Mouse (Mus musculus) kidney, embryonic 16.5 days (tissue): ENCODE measurements around the gene Arhgef10l. TPM values are rescaled to one million over a fixed set of nuclear protein-coding genes. Genes with fewer than 3 reads are reported as not detected.

Experiments used
- ATAC-seq: fragments of 200-750 bp; cut with Nextera tagmentation; 2 replicates; pipeline ENCODE4 v1.8.0; 2017; ENCODE audit warnings: moderate TSS enrichment; ENCODE audit not compliant: low FRiP score, low TSS enrichment
- H3K27ac ChIP-seq: fragments of 300-500 bp; sonication (generic); 2 replicates; pipeline ENCODE4 v1.5.1; 2014; ENCODE audit warnings: low read length
- H3K27me3 ChIP-seq: fragments of 300-500 bp; sonication (generic); 2 replicates; pipeline ENCODE4 v1.6.1; 2014; ENCODE audit warnings: low read length, control low read depth, mixed read lengths; ENCODE audit not compliant: insufficient read depth
- H3K36me3 ChIP-seq: fragments of 300-500 bp; sonication (generic); 2 replicates; pipeline ENCODE4 v1.6.1; 2014; ENCODE audit warnings: low read length, control low read depth, mixed read lengths; ENCODE audit not compliant: insufficient read depth
- H3K4me1 ChIP-seq: fragments of 300-500 bp; sonication (generic); 2 replicates; pipeline ENCODE4 v1.6.1; 2014; ENCODE audit warnings: low read length, control low read depth, mixed read lengths; ENCODE audit not compliant: insufficient read depth
- H3K4me2 ChIP-seq: fragments of 300-500 bp; sonication (generic); replicated peaks from 2 replicates; pipeline ENCODE4 v1.6.1; 2014; ENCODE audit warnings: low read depth, low read length
- H3K4me3 ChIP-seq: fragments of 300-500 bp; sonication (generic); 2 replicates; pipeline ENCODE4 v1.5.1; 2014; ENCODE audit warnings: mild to moderate bottlenecking, low read length
- H3K9ac ChIP-seq: fragments of 300-500 bp; sonication (generic); replicated peaks from 2 replicates; pipeline ENCODE4 v1.6.1; 2014; ENCODE audit warnings: low read length
- H3K9me3 ChIP-seq: fragments of 300-500 bp; sonication (generic); 2 replicates; pipeline ENCODE4 v1.6.1; 2016; ENCODE audit warnings: low read length, control low read depth
- WGBS: fragments of 180-500 bp; shearing (Covaris S2); extraction: QIAGEN DNeasy Blood & Tissue Kit; methylation state at CpG from one replicate; pipeline ENCODE4 v1.1.7; 2014; 5-methylcytosine and 5-hydroxymethylcytosine counted together
- polyA plus RNA-seq: library from polyadenylated mRNA; unstranded; fragments of >200 nt; fragmentation: Nextera tagmentation; extraction: Ambion mirVana; gene quantifications from 2 replicates; pipeline ENCODE4 v1.2.1, GENCODE M21; 2015

The Arhgef10l gene
- polyA plus RNA-seq, 1 experiment from 2014 or later: 25.4 TPM

- ATAC-seq: no peak
- 68% methylated on average over 12 of the region's 12 CpGs for WGBS
- Histone ChIP-seq H3K4me3 (no peak overlapping the region), H3K4me2 (no peak overlapping the region), H3K27ac (peak overlapping the region; percentile 98; the same call in 1 of the 2 replicates), H3K4me1 (peaks cover 79% of the 10 kb centered on the region), H3K9ac (no peak overlapping the region), H3K36me3 (no peaks in the 10 kb centered on the region), H3K9me3 (no peaks in the 10 kb centered on the region), H3K27me3 (no peaks in the 10 kb centered on the region)
These were observed 39.9 kb downstream of the Arhgef10l start for GRCm38 (mm10) chr4:140625651-140626525.

GRCm38 (mm10) chr4:140624468-140625176 lies 41.2 kb downstream of the Arhgef10l start:
- H3K9ac ChIP-seq: peak overlapping the region; percentile 65
- no peaks in the 10 kb centered on the region for H3K36me3 ChIP-seq
- peak overlapping the region; percentile 19 for H3K4me3 ChIP-seq
- H3K4me1 ChIP-seq: peaks cover 73% of the 10 kb centered on the region
- H3K9me3 ChIP-seq: no peaks in the 10 kb centered on the region
- WGBS: 4% methylated on average over 9 of the region's 12 CpGs
- peak; percentile 91 for ATAC-seq
- no peaks in the 10 kb centered on the region for H3K27me3 ChIP-seq
- peak overlapping the region; percentile 98 for H3K27ac ChIP-seq
- H3K4me2 ChIP-seq: peak overlapping the region; percentile 49

GRCm38 (mm10) chr4:140624087-140624467 lies 41.7 kb downstream of the Arhgef10l start:
- WGBS: 11% methylated on average over 10 of the region's 10 CpGs
- H3K4me3 ChIP-seq: peak overlapping the region; percentile 19
- peak overlapping the region; percentile 49 for H3K4me2 ChIP-seq
- H3K9ac ChIP-seq: peak overlapping the region; percentile 65
- H3K4me1 ChIP-seq: peaks cover 67% of the 10 kb centered on the region
- ATAC-seq: no peak
- no peaks in the 10 kb centered on the region for H3K27me3 ChIP-seq
- no peaks in the 10 kb centered on the region for H3K9me3 ChIP-seq
- no peaks in the 10 kb centered on the region for H3K36me3 ChIP-seq
- H3K27ac ChIP-seq: peak overlapping the region; percentile 98

GRCm38 (mm10) chr4:140622819-140623218 lies 43.0 kb downstream of the Arhgef10l start:
- Histone ChIP-seq H3K9ac (peak overlapping the region; percentile 7; the same call in 1 of the 2 replicates), H3K9me3 (no peaks in the 10 kb centered on the region), H3K27ac (peak overlapping the region; percentile 98), H3K27me3 (no peaks in the 10 kb centered on the region), H3K4me2 (no peak overlapping the region), H3K36me3 (no peaks in the 10 kb centered on the region), H3K4me3 (no peak overlapping the region), H3K4me1 (peaks cover 60% of the 10 kb centered on the region)
- WGBS: 31% methylated on average over 4 of the region's 4 CpGs
- peak; percentile 20; the same call in 1 of the 2 replicates for ATAC-seq

- whole genome bisulfite sequencing: 70% methylated on average over 5 of the region's 5 CpGs
- Histone ChIP-seq H3K9ac (peak overlapping the region; percentile 27; the same call in 1 of the 2 replicates), H3K4me1 (peaks cover 74% of the 10 kb centered on the region), H3K36me3 (no peaks in the 10 kb centered on the region), H3K4me2 (no peak overlapping the region), H3K4me3 (no peak overlapping the region), H3K9me3 (no peaks in the 10 kb centered on the region), H3K27ac (peak overlapping the region; percentile 70), H3K27me3 (no peaks in the 10 kb centered on the region)
- no peak for ATAC-seq
These were observed 45.3 kb downstream of the Arhgef10l start for GRCm38 (mm10) chr4:140620496-140620895.

GRCm38 (mm10) chr4:140617391-140618385 lies 48.1 kb downstream of the Arhgef10l start:
- no peak overlapping the region for H3K4me3 ChIP-seq
- peak; percentile 59 for ATAC-seq
- H3K4me1 ChIP-seq: peaks cover 54% of the 10 kb centered on the region
- 55% methylated on average over 16 of the region's 16 CpGs for WGBS
- no peaks in the 10 kb centered on the region for H3K36me3 ChIP-seq
- H3K27me3 ChIP-seq: no peaks in the 10 kb centered on the region
- H3K9ac ChIP-seq: 0 out of 2 replicates have a peak overlapping the region, but pooled peaks have one; percentile 20
- H3K9me3 ChIP-seq: no peaks in the 10 kb centered on the region
- peak overlapping the region; percentile 83 for H3K27ac ChIP-seq
- H3K4me2 ChIP-seq: no peak overlapping the region

GRCm38 (mm10) chr4:140616894-140617293 lies 48.9 kb downstream of the Arhgef10l start:
- H3K4me3 ChIP-seq: no peak overlapping the region
- H3K9ac ChIP-seq: peak overlapping the region; percentile 12; the same call in 1 of the 2 replicates
- H3K27ac ChIP-seq: peak overlapping the region; percentile 83
- H3K27me3 ChIP-seq: no peaks in the 10 kb centered on the region
- peak; percentile 35 for ATAC-seq
- no peaks in the 10 kb centered on the region for H3K9me3 ChIP-seq
- H3K4me1 ChIP-seq: peaks cover 52% of the 10 kb centered on the region
- H3K4me2 ChIP-seq: no peak overlapping the region
- WGBS: 47% methylated on average over 11 of the region's 11 CpGs
- no peaks in the 10 kb centered on the region for H3K36me3 ChIP-seq

- Histone ChIP-seq H3K4me3 (no peak overlapping the region), H3K4me1 (peaks cover 55% of the 10 kb centered on the region), H3K27me3 (no peaks in the 10 kb centered on the region), H3K9ac (no peak overlapping the region; the same call in 1 of the 2 replicates), H3K9me3 (no peaks in the 10 kb centered on the region), H3K36me3 (no peaks in the 10 kb centered on the region), H3K27ac (peak overlapping the region; percentile 83), H3K4me2 (no peak overlapping the region)
- WGBS: 43% methylated on average over 7 of the region's 7 CpGs
- ATAC-seq: no peak
These were observed 49.6 kb downstream of the Arhgef10l start for GRCm38 (mm10) chr4:140616196-140616595.

- Histone ChIP-seq H3K27me3 (no peaks in the 10 kb centered on the region), H3K36me3 (no peaks in the 10 kb centered on the region), H3K4me3 (no peak overlapping the region), H3K9me3 (no peaks in the 10 kb centered on the region), H3K4me2 (no peak overlapping the region), H3K4me1 (peaks cover 55% of the 10 kb centered on the region), H3K27ac (0 out of 2 replicates have a peak overlapping the region, but pooled peaks have one; percentile 41), H3K9ac (no peak overlapping the region)
- WGBS: 72% methylated on average over 7 of the region's 7 CpGs
- no peak for ATAC-seq
These were observed 50.0 kb downstream of the Arhgef10l start for GRCm38 (mm10) chr4:140615771-140616170.
